Mouse (Mus musculus) T-helper 1 cell (primary cell): ENCODE measurements around the gene Ino80b.

Source experiments
- in situ Hi-C: fragments of 300-600 bp; cut with MboI, MseI; formaldehyde crosslinking; loops from one replicate; pipeline ENCODE4 v1.15.1; 2025; ENCODE audit warnings: high pct_unique_total_duplicates

Ino80b gene

DNA sequence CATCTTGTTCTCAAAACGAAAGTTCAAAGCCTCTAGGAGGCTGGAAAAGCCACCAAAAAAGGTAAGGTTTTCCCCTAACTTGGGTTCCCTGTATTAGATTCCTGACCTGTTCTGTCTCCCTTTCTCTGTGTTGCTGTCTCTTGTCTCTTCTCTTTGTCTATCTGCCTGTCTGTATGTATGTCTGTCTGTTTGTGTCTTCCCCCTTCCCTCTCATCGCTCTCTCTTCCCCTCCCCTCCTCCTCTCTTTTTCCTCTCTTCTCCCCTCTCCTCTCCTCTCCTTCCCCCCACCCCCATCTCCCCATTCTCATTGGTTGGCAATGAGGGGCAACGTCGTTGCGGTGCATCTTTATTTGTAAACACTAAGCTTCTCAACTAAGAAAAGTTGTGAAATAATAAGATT lies at the start of gene Ino80b:
Gene Ino80b, minus strand, starts transcription at position 101 of the 400 bp plus-strand sequence.
- in situ Hi-C loops = no loop called here

DNA sequence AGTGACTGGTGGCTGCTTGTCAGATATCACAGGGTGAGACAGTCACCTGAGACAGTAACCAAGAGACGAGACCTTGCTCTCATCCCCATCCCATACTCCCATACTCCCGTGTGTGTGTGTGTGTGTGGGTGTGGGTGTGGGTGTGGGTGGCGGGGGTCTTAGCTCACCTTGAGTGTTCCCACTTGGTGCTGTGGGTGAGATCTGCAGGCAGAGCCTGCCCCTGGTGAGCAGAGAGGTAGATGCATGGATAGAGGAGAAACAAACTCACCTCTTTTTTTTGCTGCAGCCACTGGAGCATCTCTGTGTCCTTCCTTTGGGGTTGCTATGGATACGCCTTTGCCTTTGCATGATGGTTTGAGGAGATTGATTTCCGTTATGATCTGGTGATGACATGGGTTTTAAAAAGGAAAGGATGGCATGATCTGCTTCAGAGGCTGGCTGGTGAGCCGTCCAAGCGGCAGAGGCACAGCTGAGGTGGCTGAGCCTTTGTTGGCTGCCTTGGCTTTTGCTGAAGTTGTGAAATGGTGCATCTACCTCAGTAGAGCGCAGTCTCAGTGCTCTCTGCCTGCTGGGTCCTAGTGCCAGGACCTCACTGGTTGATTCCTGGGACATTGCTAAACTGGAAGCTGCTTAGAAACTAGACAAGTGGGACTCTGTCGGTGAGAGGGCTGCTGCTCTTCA lies 47.1 kb upstream of the Ino80b start:
- in situ Hi-C loops = no loop called here

DNA sequence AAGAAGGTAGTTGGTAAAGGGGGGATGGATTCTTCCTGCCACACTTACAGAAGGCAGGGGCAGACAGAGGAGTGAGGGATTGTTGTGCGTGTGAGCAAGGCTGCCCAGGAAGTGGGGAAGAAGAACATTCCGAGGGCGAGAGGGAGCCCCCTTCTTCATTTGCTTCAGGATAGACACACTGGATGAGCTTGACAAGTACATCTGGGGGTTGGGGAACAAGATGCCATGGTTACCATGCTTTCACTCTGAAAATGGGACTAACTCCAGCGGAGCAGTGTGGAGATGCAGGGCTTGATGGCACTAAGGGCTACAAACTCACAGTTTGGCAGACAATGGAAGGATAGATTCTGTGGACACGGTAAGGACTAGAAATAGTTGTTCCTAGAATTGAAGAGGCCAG lies 45.8 kb upstream of the Ino80b start:
- in situ Hi-C loops = no loop called here

- in situ Hi-C loops = no loop called here
Observed at GRCm38 (mm10) chr6:83169872-83170271, 44.6 kb upstream of the Ino80b start.

GRCm38 (mm10) chr6:83166243-83166630 lies 41.0 kb upstream of the Ino80b start:
- in situ Hi-C loops = no loop called here

DNA sequence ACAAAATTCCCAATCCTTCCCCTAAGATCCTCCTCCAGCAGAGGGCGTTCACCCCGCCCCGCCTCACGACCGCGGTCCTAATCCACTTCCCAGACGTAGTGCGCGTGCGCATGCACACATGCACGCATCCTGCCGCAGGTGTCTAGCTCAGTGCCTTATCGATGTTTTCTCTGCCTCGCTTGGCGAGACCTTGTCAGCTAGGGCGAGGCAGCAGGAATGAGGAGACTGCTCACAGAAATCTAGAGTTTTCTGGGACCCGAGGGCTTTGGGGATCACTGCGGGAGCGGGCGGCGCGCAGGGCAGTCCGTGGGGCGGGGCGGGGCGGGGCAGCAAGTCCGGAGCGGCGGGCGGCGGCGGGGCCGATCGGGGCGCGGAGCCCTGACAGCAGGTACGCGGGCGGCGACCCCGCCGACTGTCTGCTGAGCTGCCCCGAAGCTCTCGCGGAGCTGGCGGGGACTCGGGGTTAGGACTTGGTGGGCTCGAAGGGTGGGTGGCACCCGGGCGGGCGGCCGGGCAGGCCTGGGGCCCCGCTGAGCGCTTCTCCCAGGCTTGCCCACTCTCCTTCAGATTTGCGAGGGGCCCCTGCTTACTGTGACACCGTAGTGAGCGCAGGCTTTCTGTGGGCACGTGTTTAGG lies 40.5 kb upstream of the Ino80b start, which contains the start of gene Dctn1:
Gene Dctn1, plus strand, starts transcription at position 314 of the 636 bp plus-strand sequence.
- in situ Hi-C loops = no loop called here

DNA sequence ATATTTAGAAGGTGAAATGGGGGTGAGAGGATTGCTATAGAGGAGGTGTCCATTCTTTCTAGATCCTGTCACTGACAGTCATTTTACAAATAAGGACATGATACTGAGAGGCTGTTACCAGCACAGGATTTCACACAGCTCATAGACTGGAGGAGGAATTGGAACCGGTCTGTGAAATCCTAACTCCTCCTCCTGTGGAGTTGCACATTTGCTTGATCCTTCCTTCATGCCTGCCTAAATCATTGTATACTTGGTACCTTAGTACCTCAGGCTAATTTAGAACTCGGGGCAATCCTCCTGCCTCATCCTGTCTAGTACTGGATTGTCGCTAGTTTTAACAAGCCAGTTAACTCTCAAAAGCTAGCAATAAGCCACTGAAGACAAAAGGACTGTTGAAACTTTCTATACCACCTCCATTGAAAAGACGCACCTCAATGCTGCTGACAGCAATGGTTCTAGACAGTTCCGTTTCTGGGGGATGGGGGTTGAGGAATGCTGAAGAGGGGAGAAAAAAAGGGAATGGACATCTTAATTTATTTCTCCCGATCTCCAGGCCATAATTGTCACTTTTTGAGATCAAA lies 39.9 kb upstream of the Ino80b start:
- in situ Hi-C loops = no loop called here

- in situ Hi-C loops = no loop called here
Observed at GRCm38 (mm10) chr6:83162701-83163100, 37.5 kb upstream of the Ino80b start.

GRCm38 (mm10) chr6:83161921-83162641 lies 36.9 kb upstream of the Ino80b start:
- in situ Hi-C loops = no loop called here

DNA sequence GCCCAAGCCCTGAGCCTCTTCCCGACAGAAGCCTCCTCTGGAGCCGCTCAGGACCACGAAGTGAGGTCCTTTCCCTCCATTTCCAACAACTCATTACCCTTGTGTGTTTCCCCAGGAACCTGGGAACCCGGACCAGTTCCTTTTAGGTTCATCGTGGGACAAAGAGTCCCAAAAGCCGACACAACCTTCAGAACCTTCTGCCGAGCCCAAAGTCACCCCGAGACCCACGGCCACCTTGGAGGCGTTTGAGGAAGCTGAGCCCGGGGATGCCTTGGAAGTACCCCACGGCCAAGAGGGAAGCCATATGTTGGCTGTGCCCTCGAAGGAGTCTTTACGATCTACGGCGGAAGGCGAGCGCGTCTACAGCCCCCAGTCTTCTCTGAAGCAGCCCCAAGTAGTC lies 36.2 kb upstream of the Ino80b start:
- in situ Hi-C loops = no loop called here

GRCm38 (mm10) chr6:83159456-83159855 lies 34.2 kb upstream of the Ino80b start:
- in situ Hi-C loops = loop anchor here (5.0 kb wide), 1 partner anchor 52 kb away; the partner anchor contains the start of gene Mrpl53

DNA sequence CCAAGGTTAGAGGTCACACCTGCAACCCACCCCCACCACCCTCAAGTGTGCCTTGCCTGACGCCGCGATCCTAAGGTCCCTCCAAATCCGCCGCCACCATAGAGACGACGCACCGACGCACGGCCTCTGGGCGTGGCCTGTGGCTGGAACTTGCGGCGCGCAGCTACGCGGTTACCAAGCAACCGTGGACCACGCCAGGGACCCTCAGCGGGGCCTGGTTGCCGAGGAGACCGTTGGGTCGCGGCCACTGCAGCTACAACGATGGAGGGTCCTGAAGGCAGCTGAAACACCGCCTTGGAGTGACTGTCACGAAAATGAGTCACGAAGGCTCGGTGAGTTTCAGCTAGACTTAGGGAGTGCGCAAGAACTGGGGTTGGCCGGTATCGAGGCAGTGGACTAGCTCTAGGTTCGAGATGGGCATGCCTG lies 31.0 kb upstream of the Ino80b start, which contains the start of the genes Wdr54 and 1700003E16Rik:
Gene Wdr54, minus strand, starts transcription at position 139 of the 426 bp plus-strand sequence.
Gene 1700003E16Rik, plus strand, starts transcription at position 146 of the 426 bp plus-strand sequence.
- in situ Hi-C loops = loop anchor here (5.0 kb wide), 1 partner anchor 49 kb away; the partner anchor contains the start of gene Mrpl53

- in situ Hi-C loops = loop anchor here (5.0 kb wide), 1 partner anchor 48 kb away; the partner anchor contains the start of gene Mrpl53
Observed at GRCm38 (mm10) chr6:83155552-83156238, 30.5 kb upstream of the Ino80b start.

GRCm38 (mm10) chr6:83153485-83153884 lies 28.3 kb upstream of the Ino80b start:
- in situ Hi-C loops = no loop called here

DNA sequence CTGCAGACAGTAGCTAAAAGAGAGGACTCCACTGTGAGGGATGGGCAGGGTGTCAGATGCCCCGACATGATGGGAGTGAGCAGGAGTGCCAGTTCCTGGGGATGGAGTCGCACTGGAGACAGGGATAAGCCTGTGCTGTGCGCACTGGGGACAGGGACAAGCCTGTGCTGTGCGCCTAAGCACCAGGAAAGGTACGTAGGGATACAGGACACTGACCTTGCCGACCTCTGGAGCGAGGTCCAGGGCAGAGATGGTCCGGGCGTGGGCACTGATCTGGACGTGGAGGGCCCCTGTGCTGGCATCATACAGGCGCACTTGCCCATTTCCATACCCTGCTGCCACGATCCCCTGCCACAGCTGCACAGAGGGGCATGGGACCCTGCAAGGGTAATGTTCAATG lies 27.8 kb upstream of the Ino80b start:
- in situ Hi-C loops = no loop called here

DNA sequence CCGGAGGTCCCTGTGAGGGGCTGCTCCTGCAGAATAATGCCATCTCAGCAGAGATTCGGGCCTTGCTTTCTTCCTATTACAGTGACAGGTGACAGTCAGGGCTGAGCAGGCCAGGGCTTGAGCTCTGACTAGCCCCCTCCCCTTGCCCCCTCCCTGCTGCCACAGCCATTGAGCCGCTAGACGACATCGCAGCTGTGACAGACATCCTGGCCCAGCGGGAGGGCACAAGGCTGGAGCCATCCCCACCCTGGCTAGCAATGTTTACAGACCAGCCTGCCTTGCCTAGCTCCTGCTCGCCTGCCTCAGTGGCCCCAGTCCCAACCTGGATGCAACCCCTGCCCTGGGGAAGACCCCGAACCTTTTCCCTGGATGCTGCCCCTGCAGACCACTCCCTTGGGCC lies 26.5 kb upstream of the Ino80b start:
- in situ Hi-C loops = no loop called here

GRCm38 (mm10) chr6:83147280-83147679 lies 22.0 kb upstream of the Ino80b start:
- in situ Hi-C loops = no loop called here

DNA sequence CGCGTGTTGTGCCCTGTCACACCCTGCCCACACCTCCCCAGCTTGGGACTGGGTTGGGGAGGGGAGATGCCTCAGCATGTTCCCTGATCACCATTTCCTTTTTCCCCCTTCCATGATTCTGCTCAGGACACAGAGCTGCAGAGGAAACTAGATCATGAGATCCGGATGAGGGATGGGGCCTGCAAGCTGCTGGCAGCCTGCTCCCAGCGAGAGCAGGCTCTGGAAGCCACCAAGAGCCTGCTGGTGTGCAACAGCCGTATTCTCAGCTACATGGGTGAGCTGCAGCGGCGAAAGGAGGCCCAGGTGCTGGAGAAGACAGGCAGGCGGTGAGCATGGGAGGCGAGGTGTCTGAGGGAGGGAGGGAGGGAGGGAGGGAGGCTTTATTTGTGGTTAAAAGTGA lies 20.6 kb upstream of the Ino80b start:
- in situ Hi-C loops = no loop called here

- in situ Hi-C loops = no loop called here
Observed at GRCm38 (mm10) chr6:83145209-83145608, 20.0 kb upstream of the Ino80b start.

- in situ Hi-C loops = no loop called here
Observed at GRCm38 (mm10) chr6:83142886-83143285, 17.7 kb upstream of the Ino80b start.

- in situ Hi-C loops = no loop called here
Observed at GRCm38 (mm10) chr6:83142211-83142731, 17.0 kb upstream of the Ino80b start.
